Mouse (Mus musculus) spleen, embryonic (tissue): ENCODE results near the gene Aen.

Experiments
- CTCF ChIA-PET: fragments of 350-600 bp; sonication (Branson Sonifier 250); formaldehyde crosslinking; loops from one replicate; lab custom pipeline; 2022; lab: Charles Lee

Gene Aen

DNA sequence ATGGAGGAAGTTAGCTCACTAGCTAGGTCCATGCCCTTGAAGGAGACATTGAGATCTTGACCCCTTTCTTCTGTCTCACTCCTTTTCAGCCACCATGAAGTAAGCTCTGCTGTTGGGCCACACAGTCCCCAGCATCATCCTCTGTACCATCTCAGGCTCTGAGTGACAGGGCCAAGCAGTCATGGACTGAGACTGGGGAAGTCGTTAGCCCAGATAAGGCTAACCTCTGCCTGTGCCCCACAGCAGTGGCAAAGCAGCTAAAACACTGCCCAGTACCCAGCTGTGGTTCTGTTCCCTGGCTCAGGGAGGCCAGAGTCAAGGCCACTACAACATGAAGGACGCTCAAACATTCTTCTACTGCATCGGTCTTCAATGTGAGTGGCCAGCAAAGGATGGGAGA is 31.6 kb downstream of the Aen start:
- CTCF ChIA-PET, result no interaction called here

DNA sequence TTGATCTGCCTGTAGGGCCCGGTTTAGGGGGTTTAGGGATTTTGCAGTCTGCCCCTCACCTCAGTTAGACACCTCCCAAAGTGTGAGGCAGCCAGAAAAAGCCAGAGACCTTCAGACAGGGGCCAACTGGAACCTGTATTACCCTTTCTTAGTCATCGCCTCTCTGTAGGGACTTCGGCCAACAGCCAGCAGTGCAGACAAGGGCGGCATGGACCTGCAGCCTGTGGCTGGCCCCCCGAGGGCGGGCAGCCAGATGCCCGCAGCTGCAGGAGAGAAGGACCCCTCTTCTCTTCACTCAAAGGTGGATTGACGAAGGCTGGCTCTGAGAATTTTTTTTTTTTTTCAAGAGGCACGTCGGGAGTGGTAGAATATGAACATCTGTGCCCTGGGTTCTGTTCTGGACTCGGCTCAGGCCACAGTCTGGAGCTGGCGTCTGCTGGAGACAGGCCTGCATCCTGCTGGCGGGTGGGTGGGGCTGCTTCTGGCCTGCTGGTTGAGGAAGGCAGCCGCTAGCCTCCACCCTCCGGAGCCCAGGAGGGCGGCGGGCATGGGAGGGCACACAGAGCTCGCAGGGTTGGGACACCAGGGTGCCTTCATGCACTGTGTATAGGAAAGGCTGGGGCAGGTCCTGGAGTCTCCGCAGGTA is 43.4 kb downstream of the Aen start:
- CTCF ChIA-PET, result no interaction called here

DNA sequence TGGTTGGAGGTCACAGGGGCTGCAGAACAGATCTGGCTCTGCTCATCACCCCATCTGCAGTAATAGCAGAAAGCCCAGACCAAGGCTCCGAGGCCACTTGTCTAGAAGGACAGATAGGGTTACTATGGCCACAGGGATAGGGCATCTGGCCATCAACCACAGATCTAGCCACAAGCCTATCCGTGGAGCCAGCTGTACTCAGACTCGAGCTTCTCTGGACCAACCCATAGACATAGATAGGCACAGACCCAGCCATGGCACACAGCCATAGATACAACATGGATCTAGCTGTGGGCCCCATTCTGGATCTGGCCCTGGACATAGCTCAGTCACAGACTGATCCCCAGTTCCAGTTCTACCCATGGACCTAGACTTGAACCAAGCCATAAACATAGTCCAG is 45.3 kb downstream of the Aen start:
- CTCF ChIA-PET, result no interaction called here

- CTCF ChIA-PET, result no interaction called here
These were observed 46.9 kb downstream of the Aen start for GRCm38 (mm10) chr7:78942544-78942943.

DNA sequence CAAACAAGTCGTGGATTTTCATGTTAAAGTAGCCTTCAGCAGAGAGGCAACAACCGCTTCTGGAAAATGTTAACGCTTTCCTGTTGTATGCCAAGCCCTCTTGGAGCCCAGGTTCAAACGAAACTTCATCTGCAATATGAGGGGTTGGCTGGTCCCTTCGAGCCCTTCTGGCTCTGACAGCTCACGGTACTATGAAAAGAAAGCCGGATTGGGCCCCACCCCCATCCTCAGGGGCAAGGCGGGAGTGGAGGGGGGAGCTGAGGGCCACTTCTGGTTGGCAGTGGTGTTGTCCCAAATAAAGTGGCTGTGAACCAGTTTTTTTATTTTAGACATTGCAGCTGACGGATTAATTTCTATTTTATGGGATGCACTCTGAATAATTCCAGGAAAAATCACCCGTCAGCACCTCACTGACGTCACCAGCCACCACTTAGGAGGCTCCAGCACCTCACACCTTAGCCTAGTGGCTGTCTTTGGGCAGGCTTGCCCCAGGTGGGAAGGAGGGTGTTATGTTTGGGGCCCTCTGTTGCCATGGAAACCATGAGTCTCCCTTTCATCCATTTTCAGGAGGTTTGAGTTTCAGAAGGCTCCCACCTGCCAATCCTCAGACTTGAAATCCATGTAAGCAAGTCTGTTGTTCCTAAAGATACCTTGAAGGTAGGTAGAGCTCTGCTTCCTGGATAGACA is 58.4 kb downstream of the Aen start:
- CTCF ChIA-PET, result no interaction called here

DNA sequence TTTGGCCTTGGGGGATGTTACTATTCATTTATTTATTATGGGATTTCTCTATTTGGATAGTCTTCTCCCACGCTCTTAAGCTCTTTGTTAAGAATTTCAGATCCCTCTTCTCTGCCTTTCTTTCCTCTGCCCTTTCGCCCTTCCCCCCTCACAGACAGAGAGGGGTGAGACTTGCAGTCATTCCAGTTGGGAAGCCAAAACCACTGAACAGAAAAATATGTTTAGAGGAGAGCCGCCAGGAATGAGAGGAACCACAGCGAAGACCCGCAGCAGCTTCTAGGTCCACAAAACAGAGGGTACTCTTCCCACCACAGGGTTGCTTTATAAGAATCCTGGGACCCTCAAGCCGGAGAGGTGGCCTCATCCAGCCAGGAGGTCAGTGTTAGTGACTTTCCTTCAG is 59.0 kb downstream of the Aen start:
- CTCF ChIA-PET, result no interaction called here

DNA sequence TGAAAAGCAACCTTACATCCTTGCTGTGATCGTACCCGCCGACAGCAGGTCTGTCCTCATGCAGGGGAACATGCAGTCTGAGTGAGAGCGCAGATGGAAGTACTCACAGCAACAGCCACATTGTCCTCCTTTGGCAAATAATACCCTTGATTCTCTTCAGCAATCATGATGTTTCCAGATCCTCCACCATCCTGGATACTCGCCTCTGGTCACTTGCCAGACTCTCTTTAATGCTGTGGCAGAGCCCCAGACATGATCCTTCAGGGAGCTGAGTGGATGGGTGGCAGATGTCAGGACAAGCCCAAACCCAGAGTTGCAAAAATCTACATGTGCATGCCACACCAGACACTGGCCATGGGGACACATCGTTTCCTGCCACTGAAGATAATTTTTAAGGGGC is 59.4 kb downstream of the Aen start:
- CTCF ChIA-PET, result no interaction called here

DNA sequence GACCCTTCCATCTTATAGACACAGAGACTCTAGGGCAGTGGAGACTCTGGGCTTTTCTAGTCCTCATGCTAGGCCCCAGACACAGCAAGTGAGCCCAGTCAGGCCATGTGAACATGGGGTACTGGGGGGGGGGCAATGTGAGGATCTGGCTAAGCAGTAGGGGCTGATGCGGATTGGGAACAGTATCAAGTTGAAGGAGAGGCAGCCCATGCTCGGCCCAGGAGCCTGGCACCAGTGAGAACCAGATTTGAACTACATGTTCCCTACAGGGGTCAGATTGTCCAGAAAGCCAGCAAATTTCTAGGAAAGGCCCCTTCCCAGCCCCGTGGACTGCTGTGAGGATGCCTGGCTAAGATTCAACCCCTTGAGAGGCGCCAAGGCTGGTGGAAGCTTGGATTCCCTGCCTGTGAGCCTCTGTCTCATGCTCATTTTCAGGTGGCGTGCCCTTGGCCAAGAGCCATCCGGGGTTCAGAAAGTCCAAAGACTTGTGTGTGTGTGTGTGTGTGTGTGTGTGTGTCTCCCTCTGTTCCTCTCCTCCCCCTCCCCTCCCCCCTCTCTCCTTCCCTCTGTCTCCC is 62.9 kb downstream of the Aen start:
- CTCF ChIA-PET, result no interaction called here
